Mouse (Mus musculus) granulocyte monocyte progenitor cell, adult 5-6 weeks (primary cell): ENCODE results near the gene P2ry10b. TPM values are rescaled to one million over a fixed set of nuclear protein-coding genes. Genes with fewer than 3 reads are reported as not detected.

Experiments used
- ATAC-seq: replicated peaks from 2 replicates; pipeline ENCODE4 v1.8.0; 2016; ENCODE audit warnings: mild to moderate bottlenecking, moderate TSS enrichment, inconsistent platforms; ENCODE audit not compliant: poor library complexity, severe bottlenecking
- total RNA-seq, 2 experiments: library from RNA; stranded (forward) in 1 of 2; stranded (reverse) in 1 of 2; fragments of 200-712, 200-1000 nt in 1 of 2; fragments of >200 nt in 1 of 2; fragmentation: Nextera tagmentation in 1 of 2; gene quantifications; 2 replicates each; pipeline ENCODE4 v1.2.3; 2014 to 2017

P2ry10b gene
- 0.11 TPM in 1 of 2 replicates, not detected in the other for total RNA-seq (2014; fragmentation: Nextera tagmentation)
- 0.15 and 0.34 TPM in 2 replicates for total RNA-seq (2017)

DNA sequence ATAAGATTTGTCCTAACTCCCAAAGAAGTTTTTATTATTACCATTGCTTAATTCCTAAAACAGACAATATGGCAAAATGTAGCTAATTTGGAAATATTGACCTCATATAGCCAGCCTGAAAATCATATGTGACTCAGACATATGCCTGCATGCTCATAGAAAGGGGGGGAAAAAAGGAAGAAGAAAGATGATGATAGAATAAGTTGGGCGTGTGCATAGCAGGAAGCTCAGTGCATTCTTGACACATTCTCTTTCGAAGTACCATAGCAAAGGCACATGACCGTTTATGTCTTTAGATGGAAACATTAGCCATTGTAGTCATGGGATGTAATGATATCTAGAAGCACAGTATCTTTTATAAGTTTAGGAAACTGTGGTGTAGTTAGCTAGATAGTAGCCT, at the start of gene P2ry10b:
Gene P2ry10b (plus strand): TSS at position 247 of the 400 bp plus-strand sequence.
- peak; percentile 56 for ATAC-seq

GRCm38 (mm10) chrX:107116333-107116732, 32.4 kb upstream of the P2ry10b start:
- ATAC-seq: peak; percentile 73

DNA sequence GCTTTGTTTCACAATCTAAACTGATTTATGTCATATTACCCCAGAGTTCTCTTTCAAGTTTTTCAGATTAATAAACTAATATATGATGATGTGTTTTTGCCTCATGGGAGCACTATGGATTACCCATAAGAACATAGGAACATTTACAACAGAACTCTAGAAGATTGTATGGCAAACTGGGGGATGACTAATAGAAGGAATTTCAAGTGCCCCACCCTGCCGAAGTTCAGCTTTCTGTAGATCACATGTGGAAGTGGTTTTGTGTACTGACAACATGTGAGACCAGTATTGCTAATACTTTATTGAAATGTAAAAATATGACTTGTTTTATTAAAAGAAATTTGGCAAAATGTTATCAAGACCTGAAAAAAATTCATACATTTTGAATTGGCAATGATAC, 31.7 kb upstream of the P2ry10b start:
- 0 out of 2 replicates have a peak, but pooled peaks have one; percentile 30 for ATAC-seq

- ATAC-seq: peak; percentile 92
These were observed 5.5 kb upstream of the P2ry10b start for GRCm38 (mm10) chrX:107143184-107143583.

DNA sequence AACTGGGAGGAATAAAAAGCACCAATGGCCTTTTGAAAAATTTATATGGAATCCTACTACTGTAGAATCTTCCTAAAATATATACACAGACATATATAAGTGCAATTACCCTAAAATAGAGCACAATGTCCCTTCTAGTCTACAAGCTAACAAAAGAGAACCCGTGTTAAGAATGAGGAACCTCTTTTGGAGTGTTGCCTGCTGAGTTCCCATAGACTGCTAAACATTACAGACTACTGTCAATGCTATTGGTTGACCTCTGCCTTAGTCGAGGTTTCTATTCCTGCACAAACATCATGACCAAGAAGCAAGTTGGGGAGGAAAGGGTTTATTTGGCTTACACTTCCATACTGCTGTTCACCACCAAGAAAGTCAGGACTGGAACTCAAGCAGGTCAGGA, 4.8 kb upstream of the P2ry10b start:
- ATAC-seq: peak; percentile 77

GRCm38 (mm10) chrX:107149391-107149993, 765 bp downstream of the P2ry10b start:
- peak; percentile 12; the same call in 1 of the 2 replicates for ATAC-seq

GRCm38 (mm10) chrX:107150027-107150426, 1.3 kb downstream of the P2ry10b start:
- no peak for ATAC-seq

GRCm38 (mm10) chrX:107150752-107151515, 2.2 kb downstream of the P2ry10b start:
- peak; percentile 93 for ATAC-seq

GRCm38 (mm10) chrX:107156021-107156420, 7.3 kb downstream of the P2ry10b start:
- ATAC-seq: no peak

GRCm38 (mm10) chrX:107160496-107160895, 11.8 kb downstream of the P2ry10b start:
- no peak for ATAC-seq

GRCm38 (mm10) chrX:107168281-107168680, 19.6 kb downstream of the P2ry10b start:
- ATAC-seq: peak; percentile 70

- ATAC-seq: no peak
These were observed 20.4 kb downstream of the P2ry10b start for GRCm38 (mm10) chrX:107169128-107169527.

- peak; percentile 99 for ATAC-seq
These were observed 30.0 kb downstream of the P2ry10b start for GRCm38 (mm10) chrX:107178742-107179141.

GRCm38 (mm10) chrX:107217577-107218090, 68.9 kb downstream of the P2ry10b start:
- ATAC-seq: no peak

Other genes starting within 250 kb of the P2ry10b start
- gene Lpar4, start 228.3 kb upstream of the P2ry10b start, total RNA-seq (2014; fragmentation: Nextera tagmentation): not detected in 2 replicates
- 0.17 and 0.21 TPM in 2 replicates for gene Lpar4, start 228.3 kb upstream of the P2ry10b start, total RNA-seq (2017)
- gene P2ry10, start 60.4 kb upstream of the P2ry10b start, total RNA-seq (2014; fragmentation: Nextera tagmentation): not detected in 2 replicates
- gene P2ry10, start 60.4 kb upstream of the P2ry10b start, total RNA-seq (2017): 0.57 and 0.99 TPM in 2 replicates
- gene Gpr174, start 107.0 kb downstream of the P2ry10b start, total RNA-seq (2014; fragmentation: Nextera tagmentation): 0.09 TPM in 1 of 2 replicates, not detected in the other
- not detected in 2 replicates for gene Gpr174, start 107.0 kb downstream of the P2ry10b start, total RNA-seq (2017)